Mouse (Mus musculus) gastrocnemius, postnatal 36 days (tissue): ENCODE results near the gene Kif3b. TPM values are rescaled to one million over a fixed set of nuclear protein-coding genes. Genes with fewer than 3 reads are reported as not detected.

Experiments
- DNase-seq, 2 experiments: peaks; one replicate each; pipeline ENCODE4 v3.0.0; 2022
- intact Hi-C: fragments of 180-260 bp; cut with DNase I; formaldehyde crosslinking; loops from one replicate; pipeline ENCODE4 v1.15.1; 2025
- total RNA-seq, 2 experiments: library from RNA; stranded (reverse); gene quantifications; 2 replicates each; pipeline ENCODE4 v1.2.3; 2021

Gene Kif3b
- total RNA-seq, 2 experiments from 2014 or later: 2.8 to 3.5 TPM

- no peak for DNase-seq
- intact Hi-C loops: loop anchor here (5.0 kb wide), 2 partner anchors 50 to 55 kb away; partner anchors contain the start of genes Asxl1, Plagl2 and Pofut1
Measured at GRCm38 (mm10) chr2:153292305-153292861, 1.2 kb downstream of the Kif3b start.

DNA sequence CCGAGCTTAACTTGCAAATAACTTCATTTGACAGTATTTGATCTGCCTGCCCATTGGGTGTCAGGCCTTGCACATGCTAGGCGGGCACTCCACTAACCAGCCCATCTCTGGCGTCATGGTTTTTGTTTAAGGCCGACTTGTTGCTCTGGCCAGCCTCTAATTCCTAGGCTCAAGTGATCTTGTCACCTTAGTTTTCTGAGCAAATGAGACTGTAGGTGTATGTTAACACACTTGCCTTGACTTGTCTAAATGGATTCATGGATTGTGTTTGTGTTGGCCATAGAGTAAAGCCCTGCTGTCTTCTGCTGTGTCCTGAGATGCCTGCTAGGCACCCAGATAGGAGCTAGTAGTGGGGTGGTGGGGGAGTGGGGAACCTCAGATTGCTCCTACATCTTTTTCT is 4.0 kb downstream of the Kif3b start:
- intact Hi-C loops: no loop called here
- no peak for DNase-seq

DNA sequence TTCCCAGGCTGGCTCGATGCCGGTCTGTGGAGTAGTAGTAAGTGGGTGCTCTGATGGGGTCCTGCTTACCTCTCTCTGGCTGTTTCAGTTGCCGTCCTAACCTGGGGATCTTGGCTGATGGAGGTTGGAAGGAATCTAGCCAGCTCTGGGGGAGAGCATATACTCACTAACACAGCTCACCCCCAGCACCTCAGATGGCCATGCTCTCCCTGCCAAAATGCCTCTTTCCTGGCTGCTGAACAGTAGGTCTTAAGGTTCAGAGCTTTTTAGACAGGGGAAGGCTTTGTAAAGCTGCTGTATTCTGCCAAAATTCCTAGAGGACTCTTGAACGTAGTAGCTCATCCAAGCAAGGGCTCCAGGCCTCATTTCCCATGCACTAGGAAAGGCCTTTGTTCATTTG is 6.6 kb downstream of the Kif3b start:
- intact Hi-C loops: no loop called here
- DNase-seq: no peak

GRCm38 (mm10) chr2:153298460-153298859 is 7.2 kb downstream of the Kif3b start:
- intact Hi-C loops: no loop called here
- no peak for DNase-seq

DNA sequence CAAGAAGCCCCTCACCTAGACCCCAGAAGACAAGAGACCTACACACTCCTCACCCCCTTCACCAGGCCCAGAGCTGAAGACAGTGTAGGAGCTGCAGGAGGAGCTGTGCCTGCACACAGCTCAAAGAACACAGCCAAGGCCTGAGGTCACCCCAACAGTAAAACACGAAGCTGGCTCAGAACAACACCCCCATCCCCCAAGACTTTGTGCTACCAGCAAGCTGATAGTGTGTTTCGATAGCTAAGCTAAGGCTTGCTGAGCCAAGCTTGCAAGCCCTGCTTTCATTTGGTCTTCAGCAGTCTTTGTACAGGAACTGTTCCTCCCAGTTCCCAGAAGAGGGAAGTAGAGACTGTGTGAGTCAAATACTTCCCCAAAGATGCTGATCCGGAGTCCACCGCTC is 7.7 kb downstream of the Kif3b start:
- intact Hi-C loops: no loop called here
- no peak for DNase-seq

GRCm38 (mm10) chr2:153301123-153301522 is 9.9 kb downstream of the Kif3b start:
- intact Hi-C loops: no loop called here
- no peak for DNase-seq

DNA sequence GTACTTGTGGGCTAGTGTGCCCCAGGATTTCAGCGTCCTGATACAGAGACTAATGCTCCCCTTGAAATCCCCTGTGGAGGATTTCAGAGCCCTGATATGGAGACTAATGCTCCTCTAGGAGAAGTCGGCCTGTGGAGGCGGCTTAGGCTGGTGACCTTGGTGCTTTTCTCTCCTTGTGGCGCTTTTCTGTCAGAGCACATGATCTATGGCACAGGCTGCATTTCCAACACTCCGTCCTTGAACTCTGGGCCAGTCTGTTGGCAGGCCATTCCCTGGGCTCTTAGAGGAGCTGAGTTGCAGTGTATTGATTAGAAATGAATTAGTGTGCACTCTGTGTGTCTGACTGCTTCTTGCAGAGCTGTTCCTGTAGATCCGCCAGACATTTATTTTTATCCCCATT is 14.0 kb downstream of the Kif3b start:
- intact Hi-C loops: no loop called here
- DNase-seq: no peak

DNA sequence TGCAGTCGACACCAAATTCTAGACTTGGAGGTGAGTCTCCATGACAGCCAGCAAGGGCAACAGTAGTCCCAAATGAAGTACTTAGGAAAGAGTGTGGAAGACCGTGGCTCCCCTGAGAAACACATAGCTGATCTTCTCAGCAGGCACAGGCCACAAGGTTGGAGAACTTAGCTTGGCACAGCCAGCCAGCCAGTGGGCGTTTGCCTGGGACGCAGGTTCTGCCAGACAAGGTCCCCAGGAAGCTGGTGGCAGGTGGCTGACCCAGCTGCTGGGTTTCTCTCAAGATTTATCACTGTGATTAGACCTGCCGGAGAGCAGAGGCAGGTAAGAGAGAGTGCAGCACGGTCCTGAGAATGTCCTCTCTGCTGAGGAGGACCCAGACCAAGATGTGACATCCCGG is 17.4 kb downstream of the Kif3b start:
- intact Hi-C loops: no loop called here
- no peak for DNase-seq

GRCm38 (mm10) chr2:153309106-153309505 is 17.9 kb downstream of the Kif3b start:
- intact Hi-C loops: no loop called here
- no peak for DNase-seq

DNA sequence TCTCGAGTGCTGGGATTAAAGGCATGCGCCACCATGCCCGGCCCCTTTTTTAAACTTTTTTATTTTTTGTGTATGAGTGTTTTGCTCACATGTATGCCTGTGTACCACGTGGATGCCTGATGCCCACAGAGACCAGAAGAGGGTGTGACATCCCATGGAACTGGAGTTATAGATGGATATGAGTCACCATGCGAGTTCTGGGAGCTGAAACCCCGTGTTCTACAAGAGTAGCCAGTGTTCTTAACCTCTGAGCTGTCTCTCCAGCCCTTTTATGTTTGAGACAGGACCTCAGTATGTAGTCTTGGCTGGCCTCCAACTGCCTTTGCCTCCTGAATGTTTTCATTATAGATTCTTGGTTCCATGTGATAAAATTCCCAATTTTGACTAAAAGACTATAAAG is 19.0 kb downstream of the Kif3b start:
- no peak for DNase-seq
- intact Hi-C loops: no loop called here

DNA sequence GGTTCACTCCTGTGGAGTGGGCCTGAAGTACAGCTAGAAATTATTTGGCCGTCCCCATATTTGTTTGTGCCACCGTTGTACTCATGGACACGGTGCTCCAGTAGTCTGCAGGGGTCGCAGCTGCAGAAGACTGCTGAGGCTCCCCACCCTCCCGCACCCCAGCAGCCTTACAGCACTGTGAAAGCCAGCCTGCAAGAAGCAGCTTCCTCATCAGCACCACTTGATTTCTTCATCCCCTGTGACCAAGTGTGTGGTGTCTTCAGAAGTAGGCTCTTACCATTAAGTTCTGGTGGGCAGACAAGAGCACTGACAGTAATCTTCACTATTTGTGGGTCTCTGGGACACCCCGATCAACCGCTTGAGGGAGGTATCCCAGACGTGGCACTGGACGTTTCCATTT is 21.7 kb downstream of the Kif3b start:
- intact Hi-C loops: no loop called here
- DNase-seq: no peak

DNA sequence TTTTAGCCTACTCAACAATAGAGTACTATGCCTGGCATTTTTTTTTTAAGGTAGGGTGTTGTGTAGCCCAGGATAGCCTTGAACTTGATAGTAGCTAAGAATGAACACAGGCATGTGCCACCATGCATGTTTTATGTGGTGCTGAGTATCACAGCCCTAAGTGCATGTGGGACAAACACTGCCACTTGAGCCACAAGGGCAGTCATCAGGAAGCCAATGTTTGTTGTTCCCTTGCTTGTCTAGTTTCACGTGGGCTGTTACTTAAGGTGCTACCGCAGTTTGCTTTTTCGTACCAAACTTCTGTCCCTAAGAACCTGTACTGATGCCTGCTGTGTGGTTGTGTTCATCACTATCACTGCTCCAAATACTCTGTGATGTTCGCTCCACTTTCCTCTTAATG is 27.2 kb downstream of the Kif3b start:
- intact Hi-C loops: no loop called here

GRCm38 (mm10) chr2:153319036-153319643 is 27.9 kb downstream of the Kif3b start:
- intact Hi-C loops: no loop called here

More for the DNA sequence above, 27.2 kb downstream of the Kif3b start:
- DNase-seq: no peak

GRCm38 (mm10) chr2:153325706-153326376 is 34.6 kb downstream of the Kif3b start:
- intact Hi-C loops: no loop called here
- DNase-seq: no peak

More at GRCm38 (mm10) chr2:153319036-153319643, 27.9 kb downstream of the Kif3b start:
- no peak for DNase-seq

DNA sequence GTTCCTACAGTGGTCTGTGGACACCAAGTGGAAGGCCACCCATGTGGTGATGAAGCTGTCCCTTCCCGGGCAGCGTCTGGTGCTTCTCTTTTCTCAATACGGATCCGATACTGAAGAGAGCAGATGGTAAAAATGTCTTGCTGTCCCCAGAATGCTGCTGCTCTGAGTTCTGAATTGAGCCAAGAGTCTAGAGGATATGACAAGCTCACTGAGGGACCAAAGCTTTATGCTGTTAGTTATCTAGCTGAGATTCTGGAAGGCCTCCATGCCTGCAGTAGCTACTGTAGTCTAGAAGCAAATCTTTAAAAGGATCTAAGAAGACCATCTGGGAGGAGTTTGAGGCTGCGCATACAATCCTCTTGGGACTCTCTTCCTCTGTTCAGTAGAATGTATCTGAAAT is 41.1 kb downstream of the Kif3b start:
- DNase-seq: no peak
- intact Hi-C loops: no loop called here

DNA sequence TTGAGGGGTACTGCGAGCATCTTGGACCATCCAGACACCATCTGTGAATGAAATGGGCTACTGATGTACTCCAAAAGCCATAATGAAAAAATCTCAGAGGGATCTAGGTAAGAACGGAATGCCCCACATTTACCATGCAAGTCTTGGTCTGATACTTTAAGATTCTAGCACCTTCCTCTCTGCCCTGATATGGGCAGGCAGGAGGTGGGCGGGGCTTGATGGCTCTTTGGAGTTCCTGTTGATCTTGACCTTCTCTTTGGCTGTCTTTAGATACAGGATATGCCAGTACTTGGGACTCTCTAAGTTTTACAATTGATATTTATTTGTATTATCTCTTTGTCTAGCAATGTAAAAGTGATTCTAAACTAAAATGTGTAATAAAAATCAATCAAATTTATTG is 41.8 kb downstream of the Kif3b start:
- intact Hi-C loops: no loop called here
- DNase-seq: no peak

- DNase-seq: no peak
- intact Hi-C loops: no loop called here
Measured at GRCm38 (mm10) chr2:153333822-153334232, 42.6 kb downstream of the Kif3b start.

GRCm38 (mm10) chr2:153334281-153334680 is 43.1 kb downstream of the Kif3b start:
- intact Hi-C loops: no loop called here

GRCm38 (mm10) chr2:153336117-153336516 is 44.9 kb downstream of the Kif3b start:
- intact Hi-C loops: no loop called here
- DNase-seq: no peak

More at GRCm38 (mm10) chr2:153334281-153334680, 43.1 kb downstream of the Kif3b start:
- DNase-seq: no peak

GRCm38 (mm10) chr2:153338361-153339350 is 47.4 kb downstream of the Kif3b start:
- no peak for DNase-seq
- intact Hi-C loops: no loop called here

GRCm38 (mm10) chr2:153342166-153342565 is 51.0 kb downstream of the Kif3b start:
- intact Hi-C loops: no loop called here
- no peak for DNase-seq
